Mouse (Mus musculus): ENCODE data around the gene Mcm3ap. TPM values are rescaled to one million over a fixed set of nuclear protein-coding genes. Genes with fewer than 3 reads are reported as not detected.

The Mcm3ap gene
- total RNA-seq, 2 experiments from 2014 or later: 39.6 to 44.0 TPM

DNA sequence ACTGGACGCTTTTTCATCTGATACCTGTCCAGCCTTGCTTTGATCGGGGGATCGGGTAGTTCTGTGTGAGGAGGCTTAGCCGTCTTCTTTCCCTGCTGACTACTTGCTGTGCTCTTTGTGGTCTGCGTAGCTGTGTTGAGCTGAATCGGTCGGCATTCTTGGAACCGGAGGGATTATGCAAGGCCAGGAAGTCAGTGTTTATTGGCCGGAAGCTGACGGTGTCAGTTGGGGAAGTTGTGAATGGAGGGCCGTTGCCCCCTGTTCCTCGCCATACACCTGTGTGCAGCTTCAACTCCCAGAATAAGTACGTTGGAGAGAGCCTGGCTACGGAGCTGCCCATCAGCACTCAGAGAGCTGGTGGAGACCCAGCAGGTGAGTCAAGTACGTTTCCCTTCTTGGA is 20.5 kb downstream of the Mcm3ap start:
- ATAC-seq (replicated peaks; ENCODE audit: low FRiP score, poor library complexity, severe bottlenecking): no peak

DNA sequence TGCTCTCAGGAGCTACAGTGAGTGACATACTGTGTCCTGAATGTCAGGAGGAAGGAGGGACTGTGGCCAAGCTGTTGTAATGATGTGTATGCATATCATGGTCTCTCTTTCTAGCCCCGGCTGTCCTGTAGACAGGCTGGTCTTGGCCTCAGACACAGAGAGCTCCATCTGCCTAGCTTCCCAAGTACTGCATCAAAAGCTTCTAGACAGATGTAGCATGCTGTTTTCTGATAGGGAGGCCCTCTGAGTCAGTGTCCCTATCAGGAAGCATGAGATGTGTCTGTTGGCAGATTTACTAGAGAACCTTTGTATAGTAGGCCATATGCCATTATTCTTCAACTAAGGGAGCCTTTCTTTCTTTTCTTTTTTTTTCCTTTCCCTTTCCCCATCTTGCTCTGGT is 24.8 kb downstream of the Mcm3ap start:
- ATAC-seq (replicated peaks; ENCODE audit: low FRiP score, poor library complexity, severe bottlenecking): no peak

DNA sequence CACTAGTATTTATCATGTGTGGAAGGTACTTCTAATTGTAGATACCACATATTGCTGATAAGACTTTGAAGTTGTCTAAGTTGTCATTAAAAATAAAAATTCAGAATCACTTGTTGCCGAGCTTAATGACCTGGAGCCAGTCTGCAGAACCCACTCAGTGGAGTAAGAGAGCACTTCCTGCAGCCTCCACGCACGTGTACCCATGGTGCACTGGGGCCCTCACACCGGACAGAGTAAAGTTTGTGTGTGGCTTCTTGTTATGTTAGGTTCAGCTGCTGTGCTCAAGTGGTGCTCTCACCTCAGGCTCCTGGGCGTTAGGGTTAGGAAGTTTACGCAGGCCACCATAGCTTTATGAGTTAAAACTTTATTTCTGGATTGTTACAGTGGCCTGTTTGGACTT is 26.8 kb downstream of the Mcm3ap start:
- no peak for ATAC-seq (replicated peaks; ENCODE audit: low FRiP score, poor library complexity, severe bottlenecking)

DNA sequence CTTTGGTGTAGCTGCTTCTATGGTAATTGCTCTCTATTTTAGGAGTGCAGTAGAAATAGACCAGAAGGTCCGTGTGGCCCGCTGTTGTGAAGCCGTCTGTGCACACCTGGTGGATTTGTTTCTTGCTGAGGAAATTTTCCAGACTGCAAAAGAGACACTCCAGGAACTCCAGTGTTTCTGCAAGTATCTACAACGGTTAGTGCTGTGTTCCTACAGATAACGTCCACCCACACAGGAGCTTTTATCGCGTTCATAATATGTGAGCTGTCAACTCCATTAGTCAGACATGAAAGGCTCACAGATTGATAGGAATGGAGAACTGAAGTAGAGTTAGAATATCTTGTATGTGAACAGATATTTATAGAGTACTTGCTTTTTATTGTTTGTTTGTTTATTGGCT is 27.6 kb downstream of the Mcm3ap start:
- ATAC-seq (replicated peaks; ENCODE audit: low FRiP score, poor library complexity, severe bottlenecking): no peak

DNA sequence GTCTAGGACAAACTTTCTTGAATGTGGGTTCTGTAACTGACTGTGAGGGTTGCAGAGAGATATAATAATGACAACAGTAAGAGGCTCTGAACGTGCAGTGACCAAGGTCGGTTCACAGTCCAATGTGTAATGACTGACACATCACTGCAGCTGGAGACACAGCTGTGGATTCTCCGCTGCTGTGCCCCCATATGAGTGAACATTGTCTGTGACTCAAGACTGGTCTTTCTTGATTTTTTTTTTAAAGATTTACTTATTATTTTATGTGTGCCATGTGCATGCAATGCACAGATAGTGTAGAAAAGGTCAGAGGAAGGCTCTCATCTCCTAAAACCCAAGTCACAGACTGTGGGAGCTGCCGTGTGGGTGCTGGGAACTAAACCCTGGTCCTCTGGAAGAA is 28.8 kb downstream of the Mcm3ap start:
- ATAC-seq (replicated peaks; ENCODE audit: low FRiP score, poor library complexity, severe bottlenecking): no peak

DNA sequence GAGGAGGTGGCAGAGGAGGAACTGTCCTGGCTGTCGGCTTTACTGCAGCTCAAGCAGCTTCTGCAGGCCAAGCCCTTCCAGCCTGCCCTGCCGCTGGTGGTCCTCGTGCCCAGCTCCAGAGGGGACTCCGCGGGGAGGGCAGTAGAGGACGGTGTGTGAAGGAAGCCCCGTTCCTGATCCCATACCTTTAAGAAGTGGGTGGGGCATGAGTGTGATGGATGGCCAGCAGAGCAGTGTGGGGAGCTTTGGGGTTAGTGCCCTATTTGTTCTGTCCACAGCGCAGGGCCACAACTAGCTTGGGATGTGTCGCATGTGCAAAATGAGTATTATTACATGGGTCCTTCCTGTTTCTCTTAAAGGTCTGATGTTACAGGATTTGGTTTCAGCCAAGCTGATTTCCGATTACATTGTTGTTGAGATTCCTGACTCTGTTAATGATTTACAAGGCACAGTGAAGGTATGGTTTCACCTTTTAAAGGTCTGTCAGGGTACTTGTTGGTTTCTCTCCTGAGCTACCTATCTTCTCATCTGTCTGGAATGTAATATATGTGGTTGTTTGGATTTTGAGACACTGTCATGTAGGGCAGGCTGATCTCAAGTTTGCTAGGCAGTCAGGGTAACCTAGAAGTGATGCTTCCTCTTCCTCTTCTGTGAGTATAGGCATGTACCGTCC is 35.7 kb downstream of the Mcm3ap start:
- ATAC-seq (replicated peaks; ENCODE audit: low FRiP score, poor library complexity, severe bottlenecking): no peak

DNA sequence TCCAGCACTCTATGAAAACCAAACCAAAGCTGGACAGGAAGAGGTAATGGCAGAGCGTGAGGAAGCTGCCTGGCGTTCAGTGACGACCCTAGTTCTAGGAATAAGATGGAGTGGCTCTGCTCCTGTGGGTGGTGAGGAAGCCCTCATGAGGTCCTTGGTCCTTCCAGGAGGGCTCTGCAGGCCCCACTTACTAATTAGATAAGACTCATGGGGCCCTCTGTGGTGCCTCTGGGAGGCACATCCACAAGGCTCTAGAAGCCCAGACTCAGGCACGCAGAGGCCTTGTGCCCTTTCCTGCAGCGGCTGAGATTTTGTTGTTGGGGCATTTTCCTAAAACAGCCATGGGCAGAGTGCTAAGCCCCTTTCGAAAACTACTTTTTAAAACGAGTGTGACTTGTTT is 37.1 kb downstream of the Mcm3ap start:
- no peak for ATAC-seq (replicated peaks; ENCODE audit: low FRiP score, poor library complexity, severe bottlenecking)

DNA sequence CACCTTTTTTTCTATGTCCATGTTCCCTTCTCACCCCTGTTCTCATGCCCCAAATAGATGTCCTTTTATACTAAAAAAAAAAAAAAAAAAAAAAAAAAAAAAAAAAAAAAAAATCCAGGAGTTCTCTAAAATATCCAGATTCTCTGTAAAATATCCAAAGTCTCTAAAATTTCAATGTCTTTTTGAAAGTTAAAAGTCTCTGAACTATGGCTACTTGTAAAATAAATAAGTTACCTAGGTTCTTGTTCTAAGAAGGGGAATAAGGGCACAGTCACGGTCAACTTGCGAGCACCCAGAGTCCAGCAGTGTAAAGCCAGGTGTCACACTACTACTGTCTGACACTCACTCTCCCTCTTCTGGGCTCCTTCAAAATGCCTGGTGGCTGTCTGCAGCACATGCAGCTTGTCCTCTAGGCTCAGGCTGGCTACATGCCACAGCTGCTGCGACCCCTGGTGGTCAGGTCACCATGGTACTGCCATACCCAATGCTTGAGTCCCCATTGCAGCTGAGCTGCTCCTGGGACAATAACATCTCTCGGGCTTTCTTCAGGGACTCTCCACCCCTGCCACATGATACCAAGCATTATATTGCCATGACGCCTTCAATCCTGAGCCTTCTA is 44.3 kb downstream of the Mcm3ap start:
- ATAC-seq (replicated peaks; ENCODE audit: low FRiP score, poor library complexity, severe bottlenecking): peak; percentile 83

DNA sequence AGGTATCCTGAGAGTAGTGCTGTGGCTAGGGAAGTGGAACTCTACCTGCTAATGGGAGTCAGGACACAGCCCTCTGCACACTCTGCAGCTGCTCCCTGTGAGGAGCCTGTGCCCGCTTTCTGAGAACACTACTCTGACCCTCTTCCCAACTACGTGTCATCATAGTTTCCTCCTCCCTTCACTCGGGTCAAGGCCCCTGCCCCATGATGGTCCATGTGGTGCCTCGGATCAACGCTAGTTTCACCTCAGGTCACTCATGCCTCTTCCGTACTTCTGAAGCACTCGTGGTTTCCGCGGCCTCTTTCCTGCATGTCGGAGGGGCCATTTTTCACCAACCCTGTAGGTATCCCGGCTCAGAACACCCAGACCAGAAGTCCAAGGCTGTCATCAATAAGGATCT is 62.2 kb downstream of the Mcm3ap start:
- no peak for ATAC-seq (replicated peaks; ENCODE audit: low FRiP score, poor library complexity, severe bottlenecking)

DNA sequence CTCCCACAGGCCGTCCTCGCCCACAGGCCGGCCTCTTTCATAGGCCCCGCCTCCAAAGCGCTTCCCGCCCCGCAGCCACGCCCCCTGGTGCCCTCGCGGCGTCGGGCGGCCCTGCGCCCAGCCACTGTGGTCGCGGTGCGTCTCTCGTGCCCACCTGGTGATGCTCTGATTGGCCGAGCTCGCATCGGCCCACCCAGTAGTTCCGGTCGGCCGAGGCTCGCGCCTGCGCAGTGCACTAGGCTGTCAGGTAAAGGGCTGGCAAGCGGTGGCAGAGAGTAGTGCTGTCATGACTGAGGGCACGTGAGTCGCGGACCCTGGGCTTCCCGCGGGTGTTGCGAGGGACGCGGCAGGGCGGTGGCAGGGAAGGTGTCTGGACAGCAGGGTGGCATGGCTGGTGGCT is 62.6 kb downstream of the Mcm3ap start, which contains the start of gene Lss:
TSS of gene Lss (plus strand) at position 214 of the 400 bp plus-strand sequence.
- peak; percentile 97 for ATAC-seq (replicated peaks; ENCODE audit: low FRiP score, poor library complexity, severe bottlenecking)

DNA sequence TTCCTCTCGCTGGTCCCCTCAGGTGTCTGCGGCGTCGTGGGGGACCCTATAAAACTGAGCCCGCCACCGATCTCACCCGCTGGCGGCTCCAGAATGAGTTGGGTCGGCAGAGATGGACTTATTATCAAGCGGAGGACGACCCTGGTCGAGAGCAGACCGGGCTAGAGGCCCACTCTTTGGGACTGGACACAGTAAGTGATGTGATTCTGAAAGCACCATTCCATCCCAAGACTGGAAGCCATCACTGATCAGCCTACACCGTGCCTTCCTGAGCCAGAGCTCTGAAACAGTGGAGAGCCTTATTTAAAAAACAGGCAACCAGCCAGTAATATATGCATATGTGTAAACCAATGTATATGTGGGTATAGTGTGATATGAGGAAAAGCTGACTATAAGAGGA is 63.1 kb downstream of the Mcm3ap start:
- ATAC-seq (replicated peaks; ENCODE audit: low FRiP score, poor library complexity, severe bottlenecking): no peak

DNA sequence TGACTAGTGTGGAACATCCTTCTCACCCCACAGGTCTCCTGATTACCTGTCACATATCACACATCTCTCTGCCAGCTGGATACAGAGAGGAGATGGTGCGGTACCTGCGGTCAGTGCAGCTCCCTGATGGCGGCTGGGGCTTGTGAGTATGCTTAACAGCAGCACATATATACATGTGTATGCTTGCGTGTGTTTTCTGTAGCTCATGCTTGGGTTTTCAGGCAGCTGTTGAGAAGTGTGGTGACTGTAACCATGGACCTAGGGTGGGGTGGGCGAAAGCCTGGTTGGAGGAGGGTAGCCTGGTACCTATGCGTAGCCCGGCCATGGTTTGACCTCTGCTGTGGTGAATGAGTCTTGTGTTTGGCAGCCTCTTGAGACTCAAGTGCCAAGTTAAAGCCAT is 66.8 kb downstream of the Mcm3ap start:
- no peak for ATAC-seq (replicated peaks; ENCODE audit: low FRiP score, poor library complexity, severe bottlenecking)

DNA sequence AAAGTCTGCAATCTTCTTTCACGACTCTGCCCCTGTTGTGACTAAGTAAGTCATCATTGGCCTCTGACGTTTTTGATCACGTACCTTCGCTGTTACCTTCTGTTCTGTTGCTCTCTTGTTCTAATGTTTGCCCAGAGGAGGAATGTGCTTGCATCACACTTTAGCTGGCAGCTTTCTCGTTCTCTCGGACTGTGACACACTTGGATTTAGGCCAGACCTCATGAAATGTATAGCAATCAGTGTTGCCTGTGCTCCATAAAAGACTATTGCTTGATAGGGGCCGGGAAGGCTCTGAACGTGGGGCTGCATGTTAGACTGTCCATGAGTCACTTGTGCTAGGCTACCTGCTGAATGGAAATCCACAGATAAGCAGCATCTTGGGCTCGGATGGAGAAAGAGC is 68.9 kb downstream of the Mcm3ap start:
- ATAC-seq (replicated peaks; ENCODE audit: low FRiP score, poor library complexity, severe bottlenecking): no peak

DNA sequence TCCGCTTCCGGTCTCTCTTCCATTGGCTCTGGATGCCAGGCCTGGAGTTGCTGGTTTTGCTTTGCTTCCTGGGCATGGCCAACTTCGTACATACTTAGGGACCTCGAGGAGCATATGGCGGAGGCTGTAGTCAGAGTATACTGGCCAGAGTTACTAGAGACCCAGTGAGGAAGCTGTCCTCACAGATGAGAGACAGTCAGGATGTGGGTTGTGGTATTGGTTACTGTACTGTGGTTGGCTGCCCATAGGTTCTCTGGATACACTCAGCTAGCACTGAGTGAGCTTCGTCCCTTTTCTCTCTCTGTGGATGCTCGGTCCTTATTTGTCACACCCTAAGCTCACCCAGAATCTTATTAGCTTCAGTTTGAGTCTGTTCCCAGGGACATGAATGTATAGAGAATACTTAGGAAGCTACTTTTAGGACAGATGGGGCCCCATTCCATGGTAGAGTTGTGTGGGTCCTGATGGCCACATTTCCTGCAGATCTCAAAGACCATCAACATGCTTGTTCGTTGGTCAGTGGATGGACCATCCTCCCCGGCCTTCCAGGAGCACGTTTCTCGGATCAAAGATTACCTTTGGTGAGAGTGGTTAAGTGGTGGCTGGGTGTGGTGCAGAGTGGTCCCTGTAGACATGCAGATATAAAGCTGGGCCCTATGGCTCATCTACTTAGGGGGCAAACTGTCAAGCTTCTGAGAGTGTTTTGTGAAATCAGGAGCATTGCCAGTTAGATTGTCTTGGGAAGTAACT is 72.8 kb downstream of the Mcm3ap start:
- no peak for ATAC-seq (replicated peaks; ENCODE audit: low FRiP score, poor library complexity, severe bottlenecking)

DNA sequence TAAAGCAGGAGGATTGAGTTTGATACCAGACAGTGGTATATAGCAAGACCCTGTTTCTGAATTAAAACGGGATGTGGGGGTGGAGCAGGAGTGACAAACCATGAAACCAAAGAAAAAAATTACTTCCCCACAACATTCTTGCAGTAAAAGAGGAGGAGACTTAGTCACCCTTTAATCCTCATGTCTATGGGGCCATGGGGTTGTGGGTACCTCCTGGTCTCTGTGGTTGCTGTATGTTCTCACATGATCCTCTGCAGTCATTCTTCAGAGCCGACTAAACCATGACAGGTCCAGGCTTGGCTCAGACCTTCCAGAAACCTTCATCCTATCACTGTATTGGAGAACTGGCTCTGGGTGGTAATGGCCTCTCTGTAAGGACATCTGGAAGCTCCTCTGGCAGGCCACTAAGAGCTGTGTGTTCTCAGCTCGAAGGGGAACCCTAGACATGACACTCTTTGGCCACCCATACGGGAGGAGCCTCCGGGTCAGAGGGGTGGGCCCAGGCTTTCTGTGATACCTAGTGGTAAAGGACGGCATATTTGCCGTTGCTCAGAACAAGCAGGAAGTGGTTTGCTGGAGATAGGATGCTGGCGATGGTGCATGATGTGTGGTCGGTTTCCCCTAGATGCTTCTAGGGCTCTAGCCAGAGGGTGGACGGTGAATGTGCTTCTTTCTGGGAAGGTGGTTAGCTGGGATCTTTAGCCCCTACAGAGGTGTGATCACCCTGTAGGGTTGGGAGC is 74.1 kb downstream of the Mcm3ap start:
- no peak for ATAC-seq (replicated peaks; ENCODE audit: low FRiP score, poor library complexity, severe bottlenecking)

DNA sequence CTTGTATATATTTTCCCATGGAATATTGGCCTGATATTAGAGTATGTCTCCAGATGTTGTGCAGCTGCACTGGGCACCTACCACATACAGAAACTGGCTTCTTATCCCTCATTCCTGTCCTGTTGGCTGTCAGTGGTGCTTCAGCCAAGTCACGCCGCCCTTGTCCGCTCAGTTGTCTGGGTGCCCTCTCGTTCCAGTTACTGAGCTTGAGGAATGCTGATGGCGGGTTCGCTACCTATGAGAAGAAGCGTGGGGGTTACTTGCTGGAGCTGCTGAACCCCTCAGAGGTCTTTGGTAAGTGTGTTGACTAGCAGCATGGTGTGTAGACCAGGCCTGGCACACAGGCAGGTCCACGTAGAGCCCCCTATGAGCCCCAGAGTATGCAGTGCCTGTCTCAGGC is 77.8 kb downstream of the Mcm3ap start:
- no peak for ATAC-seq (replicated peaks; ENCODE audit: low FRiP score, poor library complexity, severe bottlenecking)

DNA sequence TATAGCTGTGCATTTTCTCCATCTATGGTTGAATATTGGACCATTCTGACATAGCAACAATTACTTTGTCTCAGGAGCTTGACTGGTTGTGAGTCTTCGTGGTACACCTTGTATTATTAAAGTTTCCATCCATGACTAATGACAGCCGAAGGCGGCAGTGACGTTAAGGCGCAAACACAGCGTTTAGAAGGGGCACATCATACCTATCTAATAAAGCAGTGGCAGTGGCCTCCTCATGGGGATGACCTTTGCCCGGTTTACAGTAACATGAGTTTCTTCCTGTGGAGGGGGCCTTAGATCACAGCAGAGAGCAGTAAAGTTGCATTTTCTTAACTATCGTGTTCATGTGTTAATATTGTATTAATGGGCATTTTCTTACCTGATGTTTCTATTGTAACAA is 79.5 kb downstream of the Mcm3ap start:
- ATAC-seq (replicated peaks; ENCODE audit: low FRiP score, poor library complexity, severe bottlenecking): no peak

DNA sequence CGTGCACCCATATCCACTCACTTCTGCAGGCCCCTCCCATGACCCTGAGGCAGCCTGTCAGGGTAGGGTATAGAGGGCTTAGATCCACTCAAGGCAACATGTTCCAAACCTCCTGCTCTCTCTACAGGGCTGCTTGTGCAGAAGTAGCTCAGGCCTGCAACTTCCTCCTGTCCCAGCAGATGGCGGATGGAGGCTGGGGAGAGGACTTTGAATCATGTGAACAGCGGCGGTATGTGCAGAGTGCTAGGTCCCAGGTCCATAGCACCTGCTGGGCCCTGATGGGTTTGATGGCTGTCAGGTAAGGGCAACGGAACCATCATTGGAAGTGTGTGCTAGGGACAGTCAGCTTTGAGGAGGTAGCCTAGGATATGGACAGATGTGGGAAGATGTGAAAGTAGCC is 81.7 kb downstream of the Mcm3ap start:
- ATAC-seq (replicated peaks; ENCODE audit: low FRiP score, poor library complexity, severe bottlenecking): no peak

DNA sequence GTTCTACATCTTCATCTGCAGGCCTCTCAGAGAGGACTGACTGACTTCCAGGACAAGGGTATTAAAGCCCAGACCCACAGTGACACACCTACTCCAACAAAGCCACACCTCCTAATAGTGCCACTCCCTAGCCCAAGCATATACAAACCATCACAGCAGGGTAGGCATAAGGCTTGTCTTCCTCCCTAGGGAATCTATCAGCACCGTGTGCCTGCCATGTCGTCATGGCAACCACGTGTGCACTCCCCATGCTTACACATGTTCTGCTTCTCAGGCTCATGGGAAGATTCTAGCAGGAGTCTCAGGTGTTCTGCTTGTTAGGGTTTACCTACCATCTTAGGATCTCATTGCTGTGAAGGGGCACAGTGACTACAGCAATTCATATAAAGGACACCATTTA is 82.8 kb downstream of the Mcm3ap start:
- ATAC-seq (replicated peaks; ENCODE audit: low FRiP score, poor library complexity, severe bottlenecking): no peak

DNA sequence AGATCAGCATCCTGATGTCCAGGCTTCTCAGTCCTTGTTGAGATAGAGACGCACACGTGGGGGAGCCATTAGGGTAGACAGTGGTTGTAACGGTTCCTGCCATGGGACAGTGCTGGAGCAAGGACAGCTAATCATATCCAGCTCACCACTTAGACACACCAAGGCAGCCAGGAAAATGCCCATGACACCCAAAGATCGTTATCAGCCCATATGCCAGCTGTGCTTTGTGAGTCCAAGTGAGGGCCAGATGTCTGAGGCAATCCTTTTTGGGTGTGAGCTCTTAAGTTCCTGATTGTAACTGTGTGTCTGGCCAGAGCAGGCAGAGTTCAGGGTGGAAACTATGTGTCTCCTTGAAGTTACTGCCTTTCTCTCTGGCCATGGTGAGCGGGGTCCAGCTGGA is 85.3 kb downstream of the Mcm3ap start:
- ATAC-seq (replicated peaks; ENCODE audit: low FRiP score, poor library complexity, severe bottlenecking): no peak

DNA sequence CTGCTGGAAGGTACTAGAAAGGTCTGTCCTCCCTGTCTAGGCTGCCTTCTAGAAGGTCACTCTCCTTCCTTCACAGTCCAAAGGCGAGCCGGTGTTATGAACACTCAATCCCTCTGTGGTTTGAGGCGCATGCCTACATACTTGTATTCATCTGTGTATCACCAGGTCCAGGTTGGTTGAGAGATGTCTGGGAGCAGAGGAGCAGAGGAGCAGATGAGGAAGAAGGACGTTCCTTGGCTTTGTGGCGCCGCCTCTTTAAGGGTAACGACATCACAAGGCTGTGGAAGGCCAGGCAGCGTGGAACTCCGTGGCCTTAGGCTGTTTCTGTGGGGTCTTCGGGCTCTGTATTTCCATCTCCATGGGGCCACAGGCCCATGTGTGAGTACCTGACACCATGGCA is 93.2 kb downstream of the Mcm3ap start, which contains the start of gene Spatc1l:
TSS of gene Spatc1l (plus strand) at position 301 of the 400 bp plus-strand sequence.
- no peak for ATAC-seq (replicated peaks; ENCODE audit: low FRiP score, poor library complexity, severe bottlenecking)

Data from erythroid progenitor cell, adult 5-6 weeks (primary cell).